Mouse (Mus musculus) kidney, adult 2 months (tissue): Measurements from ENCODE around the gene Olfr800.

Source experiments
- CTCF ChIP-seq: fragments of 200-500 bp; conservative IDR thresholded peaks from 2 replicates; pipeline ENCODE4 v1.5.1; 2011; ENCODE audit warnings: low read depth, mild to moderate bottlenecking, control low read depth, low read length, moderate library complexity, mixed read lengths; ENCODE audit not compliant: insufficient read depth, insufficient read length
- POLR2A ChIP-seq: fragments of 200-500 bp; IDR thresholded peaks from one replicate; pipeline ENCODE4 v1.6.1; 2011; ENCODE audit warnings: low read depth, low read length, control low read depth

GRCm38 (mm10) chr10:129657394-129657793, at the start of gene Olfr800:
- TF ChIP-seq CTCF = no peak
- no peak for TF ChIP-seq POLR2A
